Mouse (Mus musculus): ENCODE data around the gene Gm10428.

- no peak for TF ChIP-seq CTCF (IDR thresholded peaks at IDR 0.05; ENCODE audit: control insufficient read depth, insufficient read depth, low read length)
- no peak for TF ChIP-seq POLR2A (IDR thresholded peaks at IDR 0.05; ENCODE audit: borderline replicate concordance, control insufficient read depth, low read depth, low read length)
These were observed 5.6 kb downstream of the Gm10428 start for GRCm38 (mm10) chr11:62758491-62758890.
